Mouse (Mus musculus): ENCODE data around the gene Hoxa2. TPM values are rescaled to one million over a fixed set of nuclear protein-coding genes. Genes with fewer than 3 reads are reported as not detected.
A peak's percentile ranks its signal among the peaks of the same experiment; 100 is the strongest.

Hoxa2 gene
- 1 to 10 TPM; 5.3 to 6.2 TPM for total RNA-seq (2021)
- long read RNA-seq, experiment 1, partial matches to known transcripts: 0 of 5 reads
- long read RNA-seq, experiment 1, other reads (novel, unspliced or antisense): 1 of 5 reads
- long read RNA-seq, experiment 2, transcript Hoxa2-201 (2 exons, 1,775 nt): major isoform, 6 of 7 reads
- long read RNA-seq, experiment 2, partial matches to known transcripts: 0 of 7 reads
- long read RNA-seq, experiment 2, other reads (novel, unspliced or antisense): 1 of 7 reads

GRCm38 (mm10) chr6:52164626-52165440 lies at the start of gene Hoxa2:
Gene Hoxa2, minus strand, starts transcription at chr6:52164831.
- DNase-seq (ENCODE audit: low spot score in 2 of 2): no peak

- peak in 1 of 2 experiments; percentile 2 for DNase-seq (ENCODE audit: low spot score in 2 of 2)
Observed at GRCm38 (mm10) chr6:52214271-52214670, 49.6 kb upstream of the Hoxa2 start.

DNA sequence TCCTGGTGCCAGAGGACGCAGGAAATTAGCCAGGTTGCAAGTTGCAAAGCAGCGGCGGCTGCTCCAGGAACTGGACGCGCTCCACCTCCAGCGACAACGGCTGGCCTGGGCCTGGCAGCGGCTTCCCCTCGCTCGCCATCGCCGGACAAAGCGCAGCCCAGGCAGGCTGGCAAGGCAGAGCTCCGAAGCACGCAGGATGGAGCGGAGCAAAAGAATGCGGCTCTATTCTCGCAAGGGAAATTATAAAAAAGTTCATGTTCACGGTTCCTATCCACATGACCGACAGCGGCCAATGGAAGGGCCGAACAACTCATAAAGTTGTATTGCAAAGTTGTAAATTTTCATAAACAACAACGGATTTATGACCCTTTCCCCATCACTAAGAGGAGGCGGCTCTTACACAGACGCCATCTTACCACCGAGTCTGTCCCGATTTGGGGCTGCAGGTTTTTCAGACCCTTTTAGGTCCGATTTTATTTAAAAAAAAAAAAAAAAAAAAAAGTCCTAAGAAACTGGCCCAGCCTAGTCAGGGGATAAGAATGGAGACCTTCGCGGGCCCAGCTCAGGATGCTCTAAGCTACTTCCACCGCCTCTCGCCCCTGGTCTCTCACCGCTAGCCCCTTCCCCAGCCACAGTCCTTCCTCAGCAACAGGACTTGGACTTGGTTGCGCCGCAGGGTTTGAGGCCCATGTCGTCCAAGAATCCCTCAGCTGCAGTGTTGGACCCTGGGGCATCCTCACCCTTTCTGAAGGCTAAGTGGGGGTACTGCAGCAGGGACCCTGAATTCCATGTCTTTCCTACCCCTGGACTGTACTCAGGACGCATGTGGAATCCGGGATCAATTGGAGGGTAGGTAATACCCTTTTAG lies 48.7 kb upstream of the Hoxa2 start, which contains the start of the genes Hoxa3 and Gm28308:
Hoxa3 (minus strand) TSS at position 218 of the 868 bp plus-strand sequence.
Gm28308 (minus strand) TSS at position 221 of the 868 bp plus-strand sequence.
- DNase-seq (ENCODE audit: low spot score in 2 of 2): peak; percentile 2

GRCm38 (mm10) chr6:52212556-52213118 lies 48.0 kb upstream of the Hoxa2 start:
- peak in 1 of 2 experiments; percentile 23 for DNase-seq (ENCODE audit: low spot score in 2 of 2)

DNA sequence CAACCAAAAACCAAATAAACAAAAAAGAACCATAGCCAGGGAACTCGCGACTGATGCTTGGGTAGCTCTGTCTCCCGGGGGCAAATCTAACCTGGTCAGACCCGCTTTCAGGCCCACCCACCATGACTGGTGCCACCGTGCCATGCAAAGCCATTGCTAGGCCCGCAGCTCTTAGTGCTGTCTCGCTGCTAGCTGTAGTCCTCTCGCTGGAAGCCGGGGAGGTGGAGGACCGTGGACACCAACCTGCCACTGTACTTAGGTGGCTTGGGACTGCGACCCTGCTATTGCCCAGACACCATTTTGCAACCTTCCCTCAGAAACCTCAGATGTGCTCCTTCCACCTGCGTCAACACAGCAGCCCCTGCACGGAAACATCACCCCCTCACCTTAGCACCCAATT lies 47.3 kb upstream of the Hoxa2 start:
- DNase-seq (ENCODE audit: low spot score in 2 of 2): no peak

GRCm38 (mm10) chr6:52211170-52211935 lies 46.7 kb upstream of the Hoxa2 start:
- peak in 1 of 2 experiments; percentile 73 for DNase-seq (ENCODE audit: low spot score in 2 of 2)

DNA sequence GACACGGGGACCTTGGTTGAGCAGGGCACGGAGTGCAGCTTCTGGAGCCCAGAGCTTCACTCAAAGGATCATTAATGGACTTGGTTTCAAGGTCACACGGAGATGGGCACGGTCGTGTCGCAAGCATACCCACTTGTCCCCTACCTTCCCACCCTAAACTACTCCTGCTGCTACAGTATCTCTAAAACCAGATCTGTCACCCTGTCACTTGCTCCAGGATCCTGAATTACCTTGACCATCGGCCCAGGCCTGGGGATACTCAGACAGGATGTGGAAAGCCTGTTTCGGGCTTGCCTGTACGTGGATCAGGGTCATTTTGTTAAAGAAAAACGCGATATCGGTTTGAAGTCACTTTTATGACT lies 45.0 kb upstream of the Hoxa2 start:
- DNase-seq (ENCODE audit: low spot score in 2 of 2): no peak

- DNase-seq (ENCODE audit: low spot score in 2 of 2): no peak
Observed at GRCm38 (mm10) chr6:52208868-52209684, 44.4 kb upstream of the Hoxa2 start.

GRCm38 (mm10) chr6:52208072-52208867 lies 43.6 kb upstream of the Hoxa2 start, which contains the start of gene Hoxa6:
Gene Hoxa6, minus strand, starts transcription at chr6:52208722.
- no peak for DNase-seq (ENCODE audit: low spot score in 2 of 2)

GRCm38 (mm10) chr6:52207684-52207976 lies 43.0 kb upstream of the Hoxa2 start:
- DNase-seq (ENCODE audit: low spot score in 2 of 2): no peak

DNA sequence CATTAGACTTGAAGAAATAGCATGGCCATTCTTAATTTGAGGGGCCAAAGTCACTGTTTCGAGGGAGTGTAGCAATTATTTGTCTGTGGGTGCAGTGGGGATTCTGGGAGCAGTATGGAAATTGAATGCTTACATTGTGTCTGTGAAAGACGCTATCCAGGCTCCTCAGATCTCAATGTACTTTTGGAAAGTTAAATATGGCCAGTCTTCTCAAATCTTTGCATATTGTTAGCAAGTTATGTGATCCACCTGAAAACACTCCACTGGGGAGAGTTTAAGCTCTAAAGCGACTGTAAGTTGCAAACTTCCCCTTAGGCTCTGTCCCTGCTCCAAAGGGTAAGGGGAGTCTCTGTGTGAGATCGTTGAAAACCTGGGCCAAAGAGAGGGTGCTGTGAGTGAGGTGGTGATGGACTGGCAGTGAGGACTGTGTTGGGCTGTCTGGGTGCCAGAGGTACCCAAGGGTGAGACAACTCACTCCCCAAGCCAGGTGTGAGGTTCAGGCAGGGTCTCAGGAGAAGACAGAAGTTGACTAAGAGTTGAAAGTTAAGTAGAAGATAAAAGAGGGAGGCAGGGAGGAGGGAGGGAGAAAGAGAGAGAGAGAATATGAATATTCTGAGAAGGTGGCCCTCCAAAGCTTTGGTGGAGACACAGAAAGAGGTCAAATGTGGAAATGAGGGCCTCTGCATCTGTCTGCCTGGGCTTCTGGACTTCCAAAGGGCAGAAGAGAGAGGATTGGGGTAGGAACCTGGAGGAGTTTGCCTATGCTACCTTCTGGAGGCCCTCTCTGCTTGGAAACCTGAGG lies 42.5 kb upstream of the Hoxa2 start:
- DNase-seq (ENCODE audit: low spot score in 2 of 2): no peak

- no peak for DNase-seq (ENCODE audit: low spot score in 2 of 2)
Observed at GRCm38 (mm10) chr6:52205638-52206621, 41.3 kb upstream of the Hoxa2 start.

DNA sequence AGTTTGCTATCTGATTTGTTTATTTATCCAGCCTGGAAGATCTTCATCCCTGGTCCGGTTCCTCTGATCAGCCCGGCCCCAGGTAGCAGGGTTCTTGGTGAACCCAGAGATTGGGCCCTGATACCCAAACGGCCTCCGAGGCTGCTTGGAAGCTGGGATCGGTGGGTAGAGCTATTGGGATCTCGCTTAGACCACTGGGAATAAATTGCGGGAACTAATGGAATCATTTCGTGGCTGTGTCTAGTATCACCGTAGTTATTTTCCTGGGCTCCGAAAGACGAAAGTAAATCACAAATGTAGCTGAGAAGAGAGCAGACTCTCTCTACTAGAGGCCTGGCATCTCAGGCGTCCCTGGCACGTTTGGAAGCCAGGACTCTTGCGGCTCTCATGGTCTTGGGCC lies 40.6 kb upstream of the Hoxa2 start:
- DNase-seq (ENCODE audit: low spot score in 2 of 2): no peak

DNA sequence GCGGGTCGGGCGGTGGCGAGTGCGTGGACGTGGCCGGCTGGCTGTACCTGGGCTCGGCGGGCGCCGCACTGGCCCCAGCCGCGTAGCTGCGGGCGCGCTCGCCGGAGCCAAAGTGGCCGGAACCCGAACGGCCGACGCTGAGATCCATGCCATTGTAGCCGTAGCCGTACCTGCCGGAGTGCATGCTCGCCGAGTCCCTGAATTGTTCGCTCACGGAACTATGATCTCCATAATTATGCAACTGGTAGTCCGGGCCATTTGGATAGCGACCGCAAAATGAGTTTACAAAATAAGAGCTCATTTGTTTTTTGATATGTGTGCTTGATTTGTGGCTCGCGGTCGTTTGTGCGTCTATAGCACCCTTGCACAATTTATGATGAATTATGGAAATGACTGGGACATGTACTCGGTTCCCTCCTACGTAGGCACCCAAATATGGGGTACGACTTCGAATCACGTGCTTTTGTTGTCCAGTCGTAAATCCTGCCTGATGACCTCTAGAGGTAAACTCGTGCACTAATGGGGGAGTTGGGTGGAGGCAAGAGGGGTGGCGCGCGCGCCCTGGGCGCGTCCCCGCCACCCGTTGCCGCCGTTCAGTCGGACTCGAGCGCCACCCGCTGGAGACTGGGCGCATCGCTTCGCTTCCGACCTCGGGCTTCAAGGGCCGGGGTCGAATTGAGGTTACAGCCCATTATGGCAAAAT lies 39.6 kb upstream of the Hoxa2 start, which contains the start of gene Hoxa5:
Hoxa5 (minus strand) TSS at position 538 of the 703 bp plus-strand sequence.
- DNase-seq (ENCODE audit: low spot score in 2 of 2): peak in 1 of 2 experiments; percentile 78

DNA sequence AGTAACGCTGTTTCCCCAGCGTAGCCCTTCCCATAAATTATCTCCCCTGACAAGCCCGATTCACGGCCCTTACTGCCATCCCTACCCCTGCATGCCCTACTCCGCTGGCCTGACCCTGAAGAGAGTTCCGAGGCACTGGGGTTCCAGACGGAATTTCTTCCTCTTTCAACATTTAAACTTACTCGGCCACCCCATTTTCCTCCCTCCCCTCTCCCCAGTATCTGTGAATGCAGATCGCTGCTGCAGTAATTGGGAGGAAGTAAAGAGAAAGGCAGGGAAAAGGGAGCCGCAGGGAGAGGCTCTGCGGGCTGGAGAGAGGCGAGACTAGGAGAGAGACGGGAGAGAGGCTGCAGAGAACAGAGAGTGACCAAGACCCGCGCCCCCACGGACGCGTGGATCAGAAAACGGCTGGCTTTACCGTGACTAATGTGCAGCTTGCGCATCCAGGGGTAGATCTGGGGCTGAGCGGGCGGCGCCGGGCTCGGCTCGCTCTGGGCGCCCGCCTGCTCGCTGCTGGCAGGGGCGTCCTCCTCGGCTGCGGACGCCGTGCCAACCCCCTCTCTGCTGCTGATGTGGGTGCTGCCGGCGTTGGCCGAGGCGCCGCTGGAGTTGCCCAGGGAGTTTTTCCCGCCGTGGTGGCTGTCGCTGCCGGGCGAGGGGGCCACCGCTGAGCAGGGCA lies 38.9 kb upstream of the Hoxa2 start:
- no peak for DNase-seq (ENCODE audit: low spot score in 2 of 2)

DNA sequence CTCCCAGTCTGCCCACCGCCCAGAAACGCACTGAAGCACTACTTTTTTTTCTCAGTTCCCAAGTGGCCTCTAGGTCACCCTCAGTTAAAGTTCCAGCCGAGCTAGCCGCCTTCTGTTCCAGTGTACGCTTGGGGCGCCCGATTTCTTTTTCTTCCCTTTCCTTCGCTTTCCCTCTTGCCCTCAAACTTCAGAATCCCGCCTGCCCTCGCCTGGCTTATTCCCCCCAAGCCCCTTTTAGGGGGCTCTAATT lies 38.4 kb upstream of the Hoxa2 start:
- DNase-seq (ENCODE audit: low spot score in 2 of 2): no peak

Data from adrenal gland, postnatal 4 days (tissue).